Mouse (Mus musculus): ENCODE results near the gene Vwa5b1.

DNA sequence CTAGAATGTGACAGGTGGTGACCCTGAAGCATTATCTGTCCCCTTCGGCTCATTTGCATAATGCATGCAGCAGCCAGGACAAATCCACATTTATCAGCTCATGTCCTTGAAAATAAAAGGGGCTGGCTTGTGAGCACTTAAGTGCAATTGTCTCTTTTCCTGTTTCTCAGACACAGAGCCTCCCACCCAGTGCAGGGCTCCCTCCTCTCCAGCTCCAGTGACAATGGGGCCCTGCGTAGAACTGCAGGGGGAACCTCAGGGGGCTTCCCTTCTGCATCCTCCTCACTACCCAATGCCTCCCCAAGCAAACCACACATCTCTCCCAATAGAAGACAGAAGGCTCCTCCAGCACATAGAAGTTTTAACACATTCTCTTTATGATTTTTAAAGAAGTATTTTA is 47.1 kb upstream of the Vwa5b1 start:
- TF ChIP-seq CTCF (IDR thresholded peaks at IDR 0.05; ENCODE audit: low read depth, low read length) (no peak), POLR2A (IDR thresholded peaks at IDR 0.05; ENCODE audit: borderline replicate concordance, low read depth, low read length) (no peak)

Data from bone marrow macrophage, adult 2 months (primary cell).